Mouse (Mus musculus): Measurements from ENCODE around the gene Lamtor1.

DNA sequence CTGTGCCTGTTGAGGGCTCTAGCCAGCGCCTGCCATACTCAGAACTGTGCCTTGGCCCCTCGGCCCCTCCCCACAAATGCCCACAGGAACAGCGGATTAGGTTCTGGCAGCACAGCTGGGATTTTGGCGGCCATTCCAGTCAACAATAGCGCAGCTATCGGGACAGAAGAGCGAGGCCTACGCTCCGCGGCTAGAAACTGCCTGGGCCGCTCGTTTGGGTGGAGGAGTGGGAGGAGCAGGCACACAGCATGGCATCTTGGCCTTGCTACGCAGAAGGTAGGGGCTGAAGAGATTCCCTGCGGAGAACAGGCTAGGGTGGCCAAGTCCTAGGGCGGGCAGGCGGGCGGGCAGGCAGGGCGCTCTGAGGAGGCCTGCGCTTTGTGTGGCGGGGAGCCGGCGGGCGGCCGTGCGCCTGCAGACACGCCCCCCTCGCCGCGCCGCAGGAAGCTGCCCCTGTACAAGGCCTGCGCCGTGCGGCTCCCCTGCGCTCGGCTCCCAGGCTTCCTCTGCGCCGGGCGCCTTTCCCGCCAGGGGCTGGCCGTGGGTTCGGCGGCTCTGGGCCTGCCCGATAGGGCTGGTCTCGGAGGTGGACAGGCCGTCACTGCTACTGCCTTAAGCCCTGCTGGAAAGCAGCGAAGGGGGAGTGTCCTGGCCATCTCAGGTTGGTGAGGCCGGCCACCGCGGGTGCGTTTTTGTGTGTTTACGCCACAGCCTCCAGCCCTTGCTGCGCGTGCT is 64.2 kb downstream of the Lamtor1 start:
- 0 out of 2 replicates have a peak, but pooled peaks have one; percentile 12 for TF ChIP-seq CTCF (IDR thresholded peaks at IDR 0.05)
- no peak for TF ChIP-seq EP300 (IDR thresholded peaks at IDR 0.05)
